Mouse (Mus musculus) stomach, embryonic 15.5 days (tissue): Measurements from ENCODE around the gene Mepe. TPM values are rescaled to one million over a fixed set of nuclear protein-coding genes. Genes with fewer than 3 reads are reported as not detected.

Experiments used
- ATAC-seq: fragments of 200-750 bp; cut with Nextera tagmentation; 2 replicates; pipeline ENCODE4 v1.8.0; 2017; ENCODE audit warnings: low read depth, moderate number of reproducible peaks, moderate TSS enrichment; ENCODE audit not compliant: insufficient read depth, low FRiP score
- H3K27ac ChIP-seq: fragments of 300-500 bp; sonication (generic); 2 replicates; pipeline ENCODE4 v1.5.1; 2015; ENCODE audit warnings: mild to moderate bottlenecking, inconsistent platforms
- H3K27me3 ChIP-seq: fragments of 300-500 bp; sonication (generic); replicated peaks from 2 replicates; pipeline ENCODE4 v1.6.1; 2015; ENCODE audit warnings: inconsistent platforms
- H3K36me3 ChIP-seq: fragments of 300-500 bp; sonication (generic); 2 replicates; pipeline ENCODE4 v1.6.1; 2015; ENCODE audit warnings: inconsistent platforms
- H3K4me1 ChIP-seq: fragments of 300-500 bp; sonication (generic); 2 replicates; pipeline ENCODE4 v1.6.1; 2015; ENCODE audit warnings: inconsistent platforms
- H3K4me2 ChIP-seq: fragments of 300-500 bp; sonication (generic); 2 replicates; pipeline ENCODE4 v1.6.1; 2015; ENCODE audit warnings: mild to moderate bottlenecking, inconsistent platforms
- H3K4me3 ChIP-seq: fragments of 300-500 bp; sonication (generic); replicated peaks from 2 replicates; pipeline ENCODE4 v1.5.1; 2015; ENCODE audit warnings: inconsistent platforms
- H3K9ac ChIP-seq: fragments of 300-500 bp; sonication (generic); 2 replicates; pipeline ENCODE4 v1.6.1; 2015; ENCODE audit warnings: inconsistent platforms
- H3K9me3 ChIP-seq: fragments of 300-500 bp; sonication (generic); 2 replicates; pipeline ENCODE4 v1.6.1; 2016; ENCODE audit warnings: inconsistent platforms
- WGBS: fragments of 180-500 bp; shearing (Covaris S2); methylation state at CpG from one replicate; pipeline ENCODE4 v1.1.7; 2015; 5-methylcytosine and 5-hydroxymethylcytosine counted together
- polyA plus RNA-seq: library from polyadenylated mRNA; unstranded; fragments of >200 nt; fragmentation: Nextera tagmentation; extraction: Ambion mirVana; gene quantifications from 2 replicates; pipeline ENCODE4 v1.2.1, GENCODE M21; 2015

Mepe gene
- polyA plus RNA-seq, result not detected in 2 replicates

DNA sequence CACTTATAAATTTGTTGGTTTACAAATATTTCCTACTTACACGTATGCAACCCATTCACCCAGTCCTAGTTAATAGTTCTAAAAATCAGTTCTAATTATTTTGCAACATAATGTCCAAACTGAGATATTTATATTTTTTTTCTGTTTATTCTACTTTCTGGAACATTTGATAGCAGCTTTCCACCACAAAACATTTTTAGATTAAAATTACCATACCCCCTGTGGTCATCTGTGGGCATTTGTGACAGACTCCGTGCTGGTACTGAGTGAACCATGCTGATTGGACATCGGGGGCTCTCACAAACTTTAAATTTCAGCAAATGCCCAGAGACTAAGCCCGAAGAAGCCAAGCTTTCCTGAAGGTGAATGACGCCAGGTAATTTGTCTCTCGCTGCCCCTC, at the start of gene Mepe:
TSS of gene Mepe (plus strand) at position 301 of the 400 bp plus-strand sequence.
- no peak within 1 kb of the TSS for H3K9ac ChIP-seq
- H3K9me3 ChIP-seq, result no peaks in the 10 kb centered on the region
- H3K4me3 ChIP-seq, result no peak within 1 kb of the TSS
- no peaks in the 10 kb centered on the region for H3K27me3 ChIP-seq
- no peak for ATAC-seq
- no peaks in the 10 kb centered on the region for H3K4me1 ChIP-seq
- 81% methylated on average over 6 of the region's 6 CpGs for WGBS
- H3K4me2 ChIP-seq, result no peak within 1 kb of the TSS
- no peaks in the 10 kb centered on the region for H3K36me3 ChIP-seq
- H3K27ac ChIP-seq, result no peak within 1 kb of the TSS

DNA sequence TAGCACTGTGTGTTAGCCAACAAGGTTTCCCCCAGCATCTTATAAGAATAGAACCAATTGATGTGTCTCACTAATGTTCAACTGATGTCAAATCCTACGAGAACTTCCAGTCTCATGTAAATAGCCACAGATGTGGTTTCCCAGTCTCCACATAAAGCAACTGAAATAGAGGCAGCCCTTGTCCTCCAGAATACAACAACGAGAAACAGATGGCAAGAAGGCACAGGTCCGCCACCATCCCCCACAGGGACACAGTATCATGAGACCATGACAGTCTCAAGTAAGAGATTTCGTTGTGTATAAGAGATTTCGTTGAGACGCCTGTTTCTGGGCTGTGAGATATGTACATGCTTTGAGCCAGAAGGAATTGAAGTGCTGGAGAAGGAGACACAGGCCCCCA, 30.9 kb upstream of the Mepe start:
- Histone ChIP-seq H3K9ac (no peak overlapping the region), H3K27ac (no peak overlapping the region), H3K4me1 (no peaks in the 10 kb centered on the region), H3K4me3 (no peak overlapping the region), H3K4me2 (no peak overlapping the region), H3K27me3 (no peaks in the 10 kb centered on the region), H3K36me3 (no peaks in the 10 kb centered on the region), H3K9me3 (no peaks in the 10 kb centered on the region)
- ATAC-seq, result no peak
- WGBS, result 69% methylated on average over 6 of the region's 6 CpGs

- no peak within 1 kb of the TSS for H3K27ac ChIP-seq
- no peak within 1 kb of the TSS for H3K4me2 ChIP-seq
- H3K9ac ChIP-seq, result no peak within 1 kb of the TSS
- no peaks in the 10 kb centered on the region for H3K36me3 ChIP-seq
- 54% methylated on average over 6 of the region's 6 CpGs for WGBS
- H3K27me3 ChIP-seq, result no peaks in the 10 kb centered on the region
- H3K4me3 ChIP-seq, result no peak within 1 kb of the TSS
- no peak for ATAC-seq
- H3K4me1 ChIP-seq, result no peaks in the 10 kb centered on the region
- no peaks in the 10 kb centered on the region for H3K9me3 ChIP-seq
Observed at GRCm38 (mm10) chr5:104298994-104299393, 26.1 kb upstream of the Mepe start, which contains the start of gene Ibsp. TSS of gene Ibsp (plus strand) at chr5:104299171.

- no peaks in the 10 kb centered on the region for H3K27me3 ChIP-seq
- H3K4me2 ChIP-seq, result no peak overlapping the region
- no peaks in the 10 kb centered on the region for H3K36me3 ChIP-seq
- H3K9ac ChIP-seq, result no peak overlapping the region
- H3K27ac ChIP-seq, result no peak overlapping the region
- H3K4me3 ChIP-seq, result no peak overlapping the region
- no peaks in the 10 kb centered on the region for H3K9me3 ChIP-seq
- WGBS, result 52% methylated on average over 1 of the region's 1 CpGs
- H3K4me1 ChIP-seq, result no peaks in the 10 kb centered on the region
- ATAC-seq, result peak; percentile 58; the same call in 1 of the 2 replicates
Observed at GRCm38 (mm10) chr5:104314073-104314472, 11.1 kb upstream of the Mepe start.

GRCm38 (mm10) chr5:104326884-104327283, 1.8 kb downstream of the Mepe start:
- Histone ChIP-seq H3K27ac (no peak overlapping the region), H3K9me3 (no peaks in the 10 kb centered on the region), H3K36me3 (no peaks in the 10 kb centered on the region), H3K27me3 (no peaks in the 10 kb centered on the region; the same call in 1 of the 2 replicates), H3K9ac (no peak overlapping the region), H3K4me3 (no peak overlapping the region), H3K4me1 (no peaks in the 10 kb centered on the region), H3K4me2 (no peak overlapping the region)
- WGBS, result 67% methylated on average over 4 of the region's 4 CpGs
- ATAC-seq, result no peak

DNA sequence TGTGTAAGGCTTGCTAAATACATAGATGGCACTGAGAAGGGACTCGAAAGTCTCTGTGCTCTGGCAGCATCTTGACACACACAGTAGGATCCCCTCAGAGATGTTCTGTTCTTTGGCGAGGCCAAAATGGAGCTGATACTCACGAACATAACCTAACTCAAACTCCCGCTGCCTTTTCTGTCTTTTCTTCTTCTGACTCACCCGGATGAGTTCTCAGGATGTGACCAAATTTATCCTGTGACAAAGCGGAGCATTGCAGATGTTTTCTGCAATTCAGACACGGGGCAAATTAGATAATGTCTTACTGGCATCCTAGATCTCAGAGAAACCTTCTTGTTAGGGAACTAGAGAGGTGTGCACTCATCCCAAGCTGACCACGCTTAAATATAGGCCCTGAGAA, 2.3 kb downstream of the Mepe start:
- Histone ChIP-seq H3K27me3 (no peaks in the 10 kb centered on the region; the same call in 1 of the 2 replicates), H3K4me3 (no peak overlapping the region), H3K9me3 (no peaks in the 10 kb centered on the region), H3K27ac (no peak overlapping the region), H3K9ac (no peak overlapping the region), H3K4me2 (no peak overlapping the region), H3K36me3 (no peaks in the 10 kb centered on the region), H3K4me1 (no peaks in the 10 kb centered on the region)
- 81% methylated on average over 8 of the region's 8 CpGs for WGBS
- ATAC-seq, result no peak

- no peak overlapping the region for H3K4me2 ChIP-seq
- H3K9me3 ChIP-seq, result no peaks in the 10 kb centered on the region
- no peaks in the 10 kb centered on the region for H3K36me3 ChIP-seq
- H3K27me3 ChIP-seq, result no peaks in the 10 kb centered on the region; the same call in 1 of the 2 replicates
- H3K4me3 ChIP-seq, result no peak overlapping the region
- H3K4me1 ChIP-seq, result no peaks in the 10 kb centered on the region
- no peak overlapping the region for H3K9ac ChIP-seq
- no peak for ATAC-seq
- H3K27ac ChIP-seq, result no peak overlapping the region
Observed at GRCm38 (mm10) chr5:104327876-104328275, 2.7 kb downstream of the Mepe start.

DNA sequence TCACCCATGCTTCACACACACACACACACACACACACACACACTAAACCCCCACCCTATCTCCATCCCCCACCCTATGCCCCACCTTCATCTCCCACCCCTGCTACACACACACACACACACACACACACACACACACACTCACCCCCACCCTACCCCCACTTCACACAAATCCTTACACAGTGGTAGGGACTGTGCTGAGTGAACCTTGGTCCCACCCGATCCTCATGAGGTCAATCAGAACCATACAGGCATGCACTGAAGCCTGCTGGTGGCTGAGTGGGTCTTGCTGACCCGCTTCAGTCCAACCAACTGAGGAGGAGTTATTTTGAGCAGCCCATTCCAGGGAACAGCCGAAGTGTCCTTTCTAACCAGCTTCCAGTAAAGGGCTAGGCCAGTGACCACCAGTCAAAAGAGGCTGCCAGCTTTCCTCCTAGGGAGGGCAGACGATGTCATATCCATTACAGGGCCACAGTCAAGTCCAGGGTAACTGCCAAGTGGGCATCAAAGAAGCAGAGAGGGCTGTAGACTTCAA, 3.3 kb downstream of the Mepe start:
- no peaks in the 10 kb centered on the region for H3K4me1 ChIP-seq
- no peak overlapping the region for H3K27ac ChIP-seq
- H3K9me3 ChIP-seq, result no peaks in the 10 kb centered on the region
- no peak overlapping the region for H3K4me3 ChIP-seq
- no peak overlapping the region for H3K9ac ChIP-seq
- no peaks in the 10 kb centered on the region; the same call in 1 of the 2 replicates for H3K27me3 ChIP-seq
- ATAC-seq, result no peak
- WGBS, result 82% methylated on average over 4 of the region's 4 CpGs
- no peak overlapping the region for H3K4me2 ChIP-seq
- no peaks in the 10 kb centered on the region for H3K36me3 ChIP-seq

GRCm38 (mm10) chr5:104329381-104329780, 4.3 kb downstream of the Mepe start:
- no peak for ATAC-seq
- 73% methylated on average over 5 of the region's 5 CpGs for WGBS

DNA sequence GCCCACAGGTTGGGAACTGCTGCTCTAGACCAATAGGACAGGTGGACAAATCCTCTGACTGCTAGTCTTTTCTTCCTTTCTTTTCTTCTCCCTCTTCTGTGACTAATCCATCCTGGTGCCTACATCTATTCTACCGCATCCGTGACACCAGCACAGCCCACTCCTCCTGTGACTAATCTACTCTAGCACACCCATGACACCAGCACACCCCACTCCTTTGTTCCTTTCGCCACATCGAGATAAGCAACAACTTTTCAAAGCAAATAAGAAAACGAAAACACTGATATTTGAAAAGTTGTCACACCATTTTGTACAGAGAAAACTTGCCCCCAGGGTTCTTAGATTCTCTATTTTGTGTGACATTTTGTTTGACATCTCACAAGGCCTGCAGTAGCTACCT, 5.0 kb downstream of the Mepe start:
- no peaks in the 10 kb centered on the region for H3K4me1 ChIP-seq
- H3K4me3 ChIP-seq, result no peak overlapping the region
- H3K36me3 ChIP-seq, result no peaks in the 10 kb centered on the region
- no peak overlapping the region for H3K9ac ChIP-seq
- no peak overlapping the region for H3K4me2 ChIP-seq
- no peak overlapping the region for H3K27ac ChIP-seq
- no peaks in the 10 kb centered on the region for H3K9me3 ChIP-seq
- WGBS, result 65% methylated on average over 5 of the region's 5 CpGs
- H3K27me3 ChIP-seq, result no peaks in the 10 kb centered on the region; the same call in 1 of the 2 replicates
- no peak for ATAC-seq

More at GRCm38 (mm10) chr5:104329381-104329780, 4.3 kb downstream of the Mepe start:
- H3K4me3 ChIP-seq, result no peak overlapping the region
- no peaks in the 10 kb centered on the region for H3K36me3 ChIP-seq
- H3K27me3 ChIP-seq, result no peaks in the 10 kb centered on the region; the same call in 1 of the 2 replicates
- no peak overlapping the region for H3K9ac ChIP-seq
- H3K4me1 ChIP-seq, result no peaks in the 10 kb centered on the region
- H3K27ac ChIP-seq, result no peak overlapping the region
- H3K9me3 ChIP-seq, result no peaks in the 10 kb centered on the region
- H3K4me2 ChIP-seq, result no peak overlapping the region

DNA sequence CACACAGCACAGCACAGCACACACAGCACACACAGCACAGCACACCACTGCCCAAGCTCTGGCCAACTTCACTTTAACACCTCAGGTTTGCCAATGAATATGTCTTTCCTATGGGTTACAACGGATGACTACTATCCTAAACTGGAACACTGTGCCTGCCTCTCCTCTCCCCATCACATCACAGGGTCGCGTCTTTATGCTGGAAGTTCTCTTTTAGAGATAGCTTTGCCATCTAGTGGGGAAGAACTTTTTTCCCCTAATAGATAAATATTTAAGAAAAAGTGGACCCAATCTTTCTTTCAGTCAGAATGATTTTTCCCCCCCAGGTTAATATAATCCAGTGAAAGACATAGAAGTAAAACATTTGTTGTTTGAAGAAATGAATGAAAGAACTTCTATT, 7.2 kb downstream of the Mepe start:
- H3K4me1 ChIP-seq, result no peaks in the 10 kb centered on the region
- H3K27ac ChIP-seq, result no peak overlapping the region
- H3K4me2 ChIP-seq, result no peak overlapping the region
- ATAC-seq, result no peak
- H3K9ac ChIP-seq, result no peak overlapping the region
- no peaks in the 10 kb centered on the region; the same call in 1 of the 2 replicates for H3K27me3 ChIP-seq
- no peaks in the 10 kb centered on the region for H3K9me3 ChIP-seq
- no peak overlapping the region for H3K4me3 ChIP-seq
- WGBS, result 54% methylated on average over 3 of the region's 3 CpGs
- H3K36me3 ChIP-seq, result no peaks in the 10 kb centered on the region

GRCm38 (mm10) chr5:104333231-104333640, 8.1 kb downstream of the Mepe start:
- 37% methylated on average over 7 of the region's 7 CpGs for WGBS
- H3K27me3 ChIP-seq, result no peaks in the 10 kb centered on the region; the same call in 1 of the 2 replicates
- H3K4me3 ChIP-seq, result no peak overlapping the region
- no peak for ATAC-seq
- H3K9ac ChIP-seq, result no peak overlapping the region
- H3K9me3 ChIP-seq, result no peaks in the 10 kb centered on the region
- H3K4me2 ChIP-seq, result no peak overlapping the region
- H3K27ac ChIP-seq, result no peak overlapping the region
- H3K36me3 ChIP-seq, result no peaks in the 10 kb centered on the region
- no peaks in the 10 kb centered on the region for H3K4me1 ChIP-seq

GRCm38 (mm10) chr5:104333643-104334042, 8.5 kb downstream of the Mepe start:
- no peak overlapping the region for H3K9ac ChIP-seq
- no peak for ATAC-seq
- H3K9me3 ChIP-seq, result no peaks in the 10 kb centered on the region
- no peak overlapping the region for H3K4me3 ChIP-seq
- no peaks in the 10 kb centered on the region for H3K36me3 ChIP-seq
- H3K27ac ChIP-seq, result no peak overlapping the region
- H3K27me3 ChIP-seq, result no peaks in the 10 kb centered on the region; the same call in 1 of the 2 replicates
- 73% methylated on average over 6 of the region's 6 CpGs for WGBS
- H3K4me2 ChIP-seq, result no peak overlapping the region
- H3K4me1 ChIP-seq, result no peaks in the 10 kb centered on the region
